Comparison of ENCODE assay signal across 25 mouse cellular contexts in genomic region chr2:84770501-84770900, GRCm38 (mm10). TPM values are rescaled to one million over a fixed set of nuclear protein-coding genes. Genes with fewer than 3 reads are reported as not detected.
A peak's percentile ranks its signal among the peaks of the same experiment; 100 is the strongest.
DNase-seq lines count a peak whose midpoint lies in the region; ATAC-seq and TF ChIP-seq lines count a peak whose summit lies in the region.
"Had no signal": no experiment of that assay in that cellular context is flagged by ENCODE, and none has a peak within 500 bp of the region (broad histone marks: within the 10 kb centered on the region; RNA-seq: fewer than 3 reads in every experiment).

No protein-coding gene starts in this region.

- H3K36me3 ChIP-seq in hindbrain, postnatal 0 days (ENCODE audit: insufficient read depth, low read length): no peaks in the 10 kb centered on the region; the same call in 1 of the 2 replicates
- H3K36me3 ChIP-seq: embryonic facial prominence, embryonic 12.5 days; limb, embryonic 15.5 days had no signal

- H3K9me3 ChIP-seq in hindbrain, postnatal 0 days (ENCODE audit: low read length): no peaks in the 10 kb centered on the region
- H3K9me3 ChIP-seq: embryonic facial prominence, embryonic 12.5 days; hindbrain, embryonic 13.5 days; limb, embryonic 15.5 days had no signal

- peaks cover 6% of the 10 kb centered on the region for H3K4me1 ChIP-seq in hindbrain, postnatal 0 days (ENCODE audit: insufficient read depth, low read length)

- no peak for ATAC-seq in hindbrain, postnatal 0 days
- ATAC-seq: forebrain, postnatal 0 days; inflammation-experienced regulatory T-cells, adult 6 months had no signal

- no peaks in the 10 kb centered on the region for H3K27me3 ChIP-seq in hindbrain, postnatal 0 days (ENCODE audit: insufficient read depth, low read length)
- H3K27me3 ChIP-seq: embryonic facial prominence, embryonic 12.5 days; hindbrain, embryonic 13.5 days; limb, embryonic 15.5 days had no signal

- H3K27ac ChIP-seq in hindbrain, postnatal 0 days: no peak overlapping the region
- H3K27ac ChIP-seq: embryonic facial prominence, embryonic 12.5 days; hindbrain, embryonic 13.5 days; left cerebral cortex, adult 2 months; limb, embryonic 15.5 days; liver, embryonic 14.5 days; stomach, postnatal 0 days had no signal

- no peak overlapping the region for H3K4me2 ChIP-seq in hindbrain, postnatal 0 days (ENCODE audit: low read depth, low read length)
- H3K4me2 ChIP-seq: embryonic facial prominence, embryonic 12.5 days; hindbrain, embryonic 13.5 days; limb, embryonic 15.5 days had no signal

- TF ChIP-seq CTCF in hindbrain, postnatal 0 days (IDR thresholded peaks at IDR 0.05; ENCODE audit: low read depth): no peak

- no peak overlapping the region for H3K9ac ChIP-seq in hindbrain, postnatal 0 days (replicated peaks; ENCODE audit: low read length)
- H3K9ac ChIP-seq: embryonic facial prominence, embryonic 12.5 days; forebrain, postnatal 0 days; hindbrain, embryonic 13.5 days; limb, embryonic 15.5 days; liver, embryonic 14.5 days had no signal

- peak; percentile 67 for DNase-seq in gastrocnemius, adult 18-20 months (ENCODE audit: low spot score)
- no peak for DNase-seq in gastrocnemius, postnatal 4 days (ENCODE audit: low spot score in 2 of 2)
- peak; percentile 69 to 74 for DNase-seq in heart, adult 9 months (ENCODE audit: low spot score in 2 of 2)
- DNase-seq in heart, postnatal 10 days: no peak
- DNase-seq in adipocyte (ENCODE audit: low spot score): peak; percentile 37
- DNase-seq in heart, postnatal 14 days: peak; percentile 42 to 55
- DNase-seq in hindbrain, postnatal 0 days (ENCODE audit: low spot score): no peak
- DNase-seq in layer of hippocampus, postnatal 36 days: no peak
- DNase-seq: cerebellum, adult 9-11 months; forebrain, postnatal 0 days; kidney, adult 18-20 months; kidney, postnatal 4 days; layer of hippocampus, adult 9-11 months; left cerebral cortex, postnatal 4 days; midbrain, embryonic 14.5 days; thymus, adult 2 months; thymus, postnatal 4 days had no signal

- no peak overlapping the region for H3K4me3 ChIP-seq in hindbrain, postnatal 0 days (ENCODE audit: low read length)
- H3K4me3 ChIP-seq: embryonic facial prominence, embryonic 12.5 days; hindbrain, embryonic 13.5 days; left cerebral cortex, adult 2 months; limb, embryonic 15.5 days had no signal

- intact Hi-C loops in heart, postnatal 10 days (cut with DNase I): no loop called here
- intact Hi-C loops in heart, postnatal 14 days (cut with DNase I): loop anchor here (5.0 kb wide), 1 partner anchor 47 kb away; no protein-coding TSS in a partner anchor

- 83% methylated on average over 6 of the region's 6 CpGs for WGBS in hindbrain, postnatal 0 days

RNA-seq across cellular contexts. Expression of gene Serping1, which starts 4.7 kb away (rescaled TPM):
- 10 to 100 TPM; 50.8 to 72.0 TPM for total RNA-seq in gastrocnemius, adult 18-20 months (2021)
- 10 to 100 TPM; 67.9 to 78.7 TPM for total RNA-seq in gastrocnemius, postnatal 4 days (2021)
- total RNA-seq in heart, postnatal 10 days (2021): 10 to 100 TPM; 59.2 to 60.4 TPM
- total RNA-seq in heart, postnatal 14 days (2021): 10 to 100 TPM; 58.8 to 72.1 TPM
- total RNA-seq in hindbrain, postnatal 0 days (2014; rRNA removed): 28.5 and 36.5 TPM in 2 replicates
- polyA plus RNA-seq in hindbrain, postnatal 0 days (2015; fragmentation: Nextera tagmentation; extraction: Ambion mirVana): 40.9 and 46.5 TPM in 2 replicates
- total RNA-seq in layer of hippocampus, postnatal 36 days (2021): 1 to 10 TPM; 5.5 to 7.5 TPM
- total RNA-seq: megakaryocyte-erythroid progenitor cell, adult 5-6 weeks had no signal

RNA-seq across cellular contexts. Expression of gene Gm19426, which starts 27.0 kb away (rescaled TPM):
- total RNA-seq in gastrocnemius, adult 18-20 months (2021): under 1 TPM in 1 of 2 experiments, not detected in 1; 0.43 TPM
- 1 to 10 TPM; 4.0 to 6.3 TPM for total RNA-seq in gastrocnemius, postnatal 4 days (2021)
- 1 to 10 TPM; 3.1 to 3.9 TPM for total RNA-seq in heart, postnatal 10 days (2021)
- 1 to 10 TPM; 1.6 to 2.2 TPM for total RNA-seq in heart, postnatal 14 days (2021)
- 2.9 and 4.3 TPM in 2 replicates for total RNA-seq in hindbrain, postnatal 0 days (2014; rRNA removed)
- polyA plus RNA-seq in hindbrain, postnatal 0 days (2015; fragmentation: Nextera tagmentation; extraction: Ambion mirVana): 3.8 and 6.1 TPM in 2 replicates
- total RNA-seq in layer of hippocampus, postnatal 36 days (2021): 1 to 10 TPM; 2.8 to 3.4 TPM
- polyA plus RNA-seq: inflammation-experienced regulatory T-cells, adult 6 months had no signal

RNA-seq across cellular contexts. Expression of gene Ube2l6, which starts 28.1 kb away (rescaled TPM):
- 1 to 10 TPM; 2.9 to 3.7 TPM for total RNA-seq in gastrocnemius, adult 18-20 months (2021)
- 10 to 100 TPM; 10.7 to 11.4 TPM for total RNA-seq in gastrocnemius, postnatal 4 days (2021)
- total RNA-seq in heart, postnatal 10 days (2021): 10 to 100 TPM; 22.3 to 36.8 TPM
- total RNA-seq in heart, postnatal 14 days (2021): 10 to 100 TPM; 67.6 to 87.8 TPM
- total RNA-seq in hindbrain, postnatal 0 days (2014; rRNA removed): 12.8 and 22.6 TPM in 2 replicates
- polyA plus RNA-seq in hindbrain, postnatal 0 days (2015; fragmentation: Nextera tagmentation; extraction: Ambion mirVana): 16.8 and 17.7 TPM in 2 replicates
- 1 to 10 TPM; 4.2 to 4.3 TPM for total RNA-seq in layer of hippocampus, postnatal 36 days (2021)

RNA-seq across cellular contexts. Expression of gene Ypel4, which starts 36.6 kb away (rescaled TPM):
- under 1 TPM; 0.38 to 0.57 TPM for total RNA-seq in gastrocnemius, adult 18-20 months (2021)
- total RNA-seq in gastrocnemius, postnatal 4 days (2021): under 1 TPM; 0.74 to 0.78 TPM
- 1 to 10 TPM in 1 of 2 experiments, under 1 TPM in 1; 0.89 to 1.0 TPM for total RNA-seq in heart, postnatal 10 days (2021)
- 1 to 10 TPM in 1 of 2 experiments, under 1 TPM in 1; 0.93 to 1.3 TPM for total RNA-seq in heart, postnatal 14 days (2021)
- 10.0 and 16.8 TPM in 2 replicates for total RNA-seq in hindbrain, postnatal 0 days (2014; rRNA removed)
- polyA plus RNA-seq in hindbrain, postnatal 0 days (2015; fragmentation: Nextera tagmentation; extraction: Ambion mirVana): 12.3 and 13.1 TPM in 2 replicates
- total RNA-seq in layer of hippocampus, postnatal 36 days (2021): 10 to 100 TPM; 79.7 to 82.7 TPM

RNA-seq across cellular contexts. Expression of gene Clp1, which starts 43.4 kb away (rescaled TPM):
- total RNA-seq in gastrocnemius, adult 18-20 months (2021): 1 to 10 TPM; 3.3 to 3.8 TPM
- total RNA-seq in gastrocnemius, postnatal 4 days (2021): 1 to 10 TPM; 6.8 to 8.6 TPM
- total RNA-seq in heart, postnatal 10 days (2021): 1 to 10 TPM; 7.0 to 8.1 TPM
- 1 to 10 TPM; 4.9 to 5.8 TPM for total RNA-seq in heart, postnatal 14 days (2021)
- total RNA-seq in hindbrain, postnatal 0 days (2014; rRNA removed): 6.3 and 14.3 TPM in 2 replicates
- 11.2 and 12.0 TPM in 2 replicates for polyA plus RNA-seq in hindbrain, postnatal 0 days (2015; fragmentation: Nextera tagmentation; extraction: Ambion mirVana)
- 1 to 10 TPM; 8.7 to 10.0 TPM for total RNA-seq in layer of hippocampus, postnatal 36 days (2021)

Comparison
In these comparisons a context has a peak if more than half of its experiments do, and no peak if none do; other contexts are left out.
1. DNase-seq: peak in gastrocnemius, adult 18-20 months (single experiment), heart, adult 9 months (2 of 2), adipocyte (single experiment) and heart, postnatal 14 days (2 of 2); none in gastrocnemius, postnatal 4 days (0 of 2), heart, postnatal 10 days (0 of 2), hindbrain, postnatal 0 days (single experiment) and layer of hippocampus, postnatal 36 days (0 of 2).